Mouse (Mus musculus) heart, embryonic 15.5 days (tissue): ENCODE measurements around the gene Krtap1-5. TPM values are rescaled to one million over a fixed set of nuclear protein-coding genes. Genes with fewer than 3 reads are reported as not detected.
"Not testable (repeated sequence)": the region's sequence is repeated elsewhere in the genome, so short reads cannot be mapped to it uniquely, and the experiment has no call there.

Experiments used
- ATAC-seq: fragments of 200-750 bp; cut with Nextera tagmentation; replicated peaks from 2 replicates; pipeline ENCODE4 v1.8.0; 2017; ENCODE audit warnings: low read depth, moderate TSS enrichment; ENCODE audit not compliant: insufficient number of reproducible peaks, insufficient read depth, low FRiP score
- H3K27ac ChIP-seq: fragments of 300-500 bp; sonication (generic); 2 replicates; pipeline ENCODE4 v1.5.1; 2015; ENCODE audit warnings: mild to moderate bottlenecking, inconsistent platforms
- H3K27me3 ChIP-seq: fragments of 300-500 bp; sonication (generic); 2 replicates; pipeline ENCODE4 v1.6.1; 2015; ENCODE audit warnings: inconsistent platforms
- H3K36me3 ChIP-seq: fragments of 300-500 bp; sonication (generic); 2 replicates; pipeline ENCODE4 v1.6.1; 2015; ENCODE audit warnings: mild to moderate bottlenecking, inconsistent platforms
- H3K4me1 ChIP-seq: fragments of 300-500 bp; sonication (generic); replicated peaks from 2 replicates; pipeline ENCODE4 v1.6.1; 2015; ENCODE audit warnings: inconsistent platforms
- H3K4me2 ChIP-seq: fragments of 300-500 bp; sonication (generic); 2 replicates; pipeline ENCODE4 v1.6.1; 2015; ENCODE audit warnings: inconsistent platforms, mild to moderate bottlenecking, moderate library complexity
- H3K4me3 ChIP-seq: fragments of 300-500 bp; sonication (generic); 2 replicates; pipeline ENCODE4 v1.5.1; 2015; ENCODE audit warnings: mild to moderate bottlenecking, inconsistent platforms
- H3K9ac ChIP-seq: fragments of 300-500 bp; sonication (generic); 2 replicates; pipeline ENCODE4 v1.6.1; 2015; ENCODE audit warnings: mild to moderate bottlenecking, inconsistent platforms
- H3K9me3 ChIP-seq: fragments of 300-500 bp; sonication (generic); replicated peaks from 2 replicates; pipeline ENCODE4 v1.6.1; 2016; ENCODE audit warnings: inconsistent platforms
- WGBS: fragments of 180-500 bp; shearing (Covaris S2); methylation state at CpG from one replicate; pipeline ENCODE4 v1.1.7; 2015; ENCODE audit warnings: mixed read lengths; 5-methylcytosine and 5-hydroxymethylcytosine counted together
- polyA plus RNA-seq: library from polyadenylated mRNA; unstranded; fragments of >200 nt; fragmentation: Nextera tagmentation; extraction: Ambion mirVana; gene quantifications from 2 replicates; pipeline ENCODE4 v1.2.1, GENCODE M21; 2015

Gene Krtap1-5
- not detected in 2 replicates for polyA plus RNA-seq

- 84% methylated on average over 6 of the region's 6 CpGs for WGBS
- Histone ChIP-seq H3K9ac (no peak within 1 kb of the TSS), H3K9me3 (no peaks in the 10 kb centered on the region), H3K36me3 (no peaks in the 10 kb centered on the region), H3K27ac (no peak within 1 kb of the TSS), H3K27me3 (no peaks in the 10 kb centered on the region), H3K4me2 (no peak within 1 kb of the TSS), H3K4me1 (no peaks in the 10 kb centered on the region), H3K4me3 (no peak within 1 kb of the TSS)
- no peak for ATAC-seq
Observed at GRCm38 (mm10) chr11:99580636-99581035, at the start of gene Krtap1-5. Gene Krtap1-5, minus strand, starts transcription at chr11:99581016.

DNA sequence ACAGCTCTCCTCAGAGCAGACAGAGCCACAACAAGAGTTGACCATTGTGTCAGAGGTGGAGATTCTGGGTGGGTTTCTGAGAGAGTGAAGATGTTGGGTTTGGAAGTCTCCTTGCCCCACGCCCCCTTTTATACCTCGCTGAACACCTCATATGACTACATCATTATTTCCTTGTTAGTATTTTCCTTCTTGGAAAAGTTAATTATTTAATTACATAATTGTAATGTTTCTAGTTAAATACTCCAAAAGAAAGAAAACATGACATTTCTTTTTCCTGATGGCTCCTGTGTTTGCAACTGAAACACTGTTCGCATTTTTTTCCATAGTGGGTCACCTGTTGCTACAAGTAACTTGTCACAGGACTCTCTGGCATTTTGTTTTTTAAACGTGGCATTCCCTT lies 47.3 kb upstream of the Krtap1-5 start, which contains the start of gene Krtap4-1:
Gene Krtap4-1, minus strand, starts transcription at position 101 of the 400 bp plus-strand sequence.
- Histone ChIP-seq H3K9ac (no peak within 1 kb of the TSS), H3K9me3 (no peaks in the 10 kb centered on the region), H3K4me2 (no peak within 1 kb of the TSS), H3K27ac (no peak within 1 kb of the TSS), H3K4me3 (no peak within 1 kb of the TSS), H3K27me3 (no peaks in the 10 kb centered on the region), H3K4me1 (no peaks in the 10 kb centered on the region), H3K36me3 (no peaks in the 10 kb centered on the region)
- no peak for ATAC-seq
- WGBS = 79% methylated on average over 4 of the region's 4 CpGs

- Histone ChIP-seq H3K27me3 (no peaks in the 10 kb centered on the region), H3K36me3 (no peaks in the 10 kb centered on the region), H3K4me2 (no peak within 1 kb of the TSS), H3K9ac (no peak within 1 kb of the TSS), H3K4me3 (no peak within 1 kb of the TSS), H3K27ac (no peak within 1 kb of the TSS), H3K4me1 (no peaks in the 10 kb centered on the region), H3K9me3 (no peaks in the 10 kb centered on the region)
- ATAC-seq = no peak
- 74% methylated on average over 2 of the region's 2 CpGs for WGBS
Observed at GRCm38 (mm10) chr11:99620335-99620734, 39.5 kb upstream of the Krtap1-5 start, which contains the start of gene Gm11562. Gene Gm11562, minus strand, starts transcription at chr11:99620435.

GRCm38 (mm10) chr11:99614796-99615363 lies 34.1 kb upstream of the Krtap1-5 start, which contains the start of gene Krtap2-4:
Gene Krtap2-4, minus strand, starts transcription at chr11:99614846.
- Histone ChIP-seq H3K9ac (no peak within 1 kb of the TSS), H3K27me3 (no peaks in the 10 kb centered on the region), H3K27ac (no peak within 1 kb of the TSS), H3K4me1 (no peaks in the 10 kb centered on the region), H3K4me3 (no peak within 1 kb of the TSS), H3K9me3 (no peaks in the 10 kb centered on the region), H3K4me2 (no peak within 1 kb of the TSS), H3K36me3 (no peaks in the 10 kb centered on the region)
- 60% methylated on average over 3 of the region's 3 CpGs for WGBS
- ATAC-seq = no peak

DNA sequence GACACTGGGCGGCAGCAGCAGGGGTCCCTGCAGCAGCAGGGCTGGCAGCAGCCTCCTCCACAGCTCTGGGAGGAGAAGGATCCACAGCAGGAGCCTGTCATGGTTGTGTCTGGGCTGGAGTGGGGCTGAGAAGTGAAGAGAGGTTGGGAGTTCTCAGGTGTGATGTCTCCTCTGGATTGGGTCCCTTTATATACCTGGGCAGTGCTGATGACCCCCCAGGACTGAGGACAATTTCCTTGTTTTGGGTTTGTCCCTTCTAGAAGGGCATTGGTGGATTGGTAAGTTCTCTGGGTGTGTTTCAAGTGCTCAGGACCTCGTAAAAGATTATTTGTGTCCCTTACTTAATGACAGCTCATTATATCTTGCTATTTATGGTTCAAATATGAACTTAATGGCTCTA lies 29.3 kb upstream of the Krtap1-5 start, which contains the start of gene Gm11937:
Gene Gm11937, minus strand, starts transcription at position 101 of the 400 bp plus-strand sequence.
- H3K4me3 ChIP-seq, H3K9me3 ChIP-seq, H3K27me3 ChIP-seq, H3K27ac ChIP-seq, H3K36me3 ChIP-seq, ATAC-seq, H3K4me1 ChIP-seq, H3K9ac ChIP-seq, H3K4me2 ChIP-seq: not testable (repeated sequence)
- WGBS = 76% methylated on average over 1 of the region's 2 CpGs

DNA sequence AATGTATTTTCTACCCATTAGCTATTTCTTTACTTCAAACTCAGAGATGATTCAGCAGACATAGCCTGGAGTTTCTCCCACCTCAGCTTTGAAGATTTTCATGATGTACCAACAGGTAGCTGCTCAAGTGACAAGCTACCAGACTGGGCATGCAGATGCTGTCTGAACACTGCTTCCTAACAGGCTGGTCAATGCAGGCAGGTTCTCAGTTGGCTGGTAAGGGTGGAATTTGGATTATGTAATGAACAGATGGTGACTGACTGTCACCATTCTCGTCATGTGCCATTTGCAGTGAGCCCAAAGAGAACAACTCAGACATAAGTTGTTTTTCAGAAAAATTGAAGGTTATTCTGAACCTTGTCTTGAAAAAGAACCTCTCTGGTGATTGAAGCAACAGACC lies 28.3 kb upstream of the Krtap1-5 start:
- Histone ChIP-seq H3K4me3 (no peak overlapping the region), H3K9ac (no peak overlapping the region), H3K4me2 (no peak overlapping the region), H3K27me3 (no peaks in the 10 kb centered on the region), H3K4me1 (no peaks in the 10 kb centered on the region), H3K27ac (no peak overlapping the region), H3K36me3 (no peaks in the 10 kb centered on the region), H3K9me3 (no peaks in the 10 kb centered on the region)
- 52% methylated on average over 1 of the region's 1 CpGs for WGBS
- no peak for ATAC-seq

- not testable (repeated sequence) for ATAC-seq, H3K27me3 ChIP-seq, H3K4me1 ChIP-seq, H3K36me3 ChIP-seq, H3K9ac ChIP-seq, H3K9me3 ChIP-seq, H3K4me3 ChIP-seq, H3K4me2 ChIP-seq, H3K27ac ChIP-seq
- WGBS = 40% methylated on average over 1 of the region's 1 CpGs
Observed at GRCm38 (mm10) chr11:99603208-99603607, 22.4 kb upstream of the Krtap1-5 start, which contains the start of gene Gm11938. Gene Gm11938, minus strand, starts transcription at chr11:99603308.

DNA sequence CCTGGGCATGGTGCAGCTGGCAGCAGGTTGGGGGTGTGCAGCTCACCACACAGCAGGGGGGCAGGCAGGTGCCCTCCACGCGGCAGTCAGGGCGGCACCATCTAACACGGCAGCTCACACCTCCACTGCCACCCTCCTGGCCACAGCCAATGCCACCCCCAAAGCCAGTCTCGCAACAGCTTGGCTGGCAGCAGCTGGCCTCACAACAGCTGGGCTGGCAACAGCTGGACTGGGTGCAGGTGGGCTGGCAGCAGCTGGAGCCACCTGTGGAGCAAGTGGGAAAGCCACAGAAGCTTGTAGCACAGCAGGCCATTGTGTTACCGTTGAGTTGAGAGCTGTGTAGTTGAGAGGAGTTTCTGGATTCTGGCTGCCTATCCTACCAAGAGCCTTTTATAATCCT lies 16.9 kb upstream of the Krtap1-5 start, which contains the start of gene Krtap9-3:
Gene Krtap9-3, minus strand, starts transcription at position 364 of the 400 bp plus-strand sequence.
- H3K36me3 ChIP-seq, H3K9me3 ChIP-seq, H3K4me3 ChIP-seq, ATAC-seq, H3K9ac ChIP-seq, H3K27me3 ChIP-seq, H3K4me2 ChIP-seq, H3K4me1 ChIP-seq, H3K27ac ChIP-seq: not testable (repeated sequence)
- WGBS = 81% methylated on average over 6 of the region's 6 CpGs

DNA sequence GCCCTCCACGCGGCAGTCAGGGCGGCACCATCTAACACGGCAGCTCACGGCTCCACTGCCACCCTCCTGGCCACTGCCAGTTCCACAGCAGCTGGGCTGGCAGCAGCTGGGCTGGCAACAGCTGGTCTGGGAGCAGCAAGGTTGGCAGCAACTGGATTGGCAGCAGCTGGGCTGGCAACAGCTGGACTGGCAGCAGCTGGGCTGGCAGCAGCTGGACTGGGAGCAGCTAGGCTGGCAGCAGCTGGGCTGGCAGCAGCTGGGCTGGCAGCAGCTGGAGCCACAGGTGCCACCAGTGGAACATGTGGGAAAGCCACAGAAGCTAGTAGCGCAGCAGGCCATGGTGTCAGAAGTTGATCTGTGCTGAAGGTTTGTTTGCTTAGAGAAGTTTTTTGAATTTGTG lies 10.2 kb upstream of the Krtap1-5 start, which contains the start of gene Krtap1-3:
Gene Krtap1-3, minus strand, starts transcription at position 359 of the 400 bp plus-strand sequence.
- no peak within 1 kb of the TSS for H3K9ac ChIP-seq
- no peak within 1 kb of the TSS for H3K4me3 ChIP-seq
- no peaks in the 10 kb centered on the region for H3K36me3 ChIP-seq
- WGBS = 74% methylated on average over 6 of the region's 6 CpGs
- no peak within 1 kb of the TSS for H3K4me2 ChIP-seq
- H3K9me3 ChIP-seq = no peaks in the 10 kb centered on the region
- no peak within 1 kb of the TSS for H3K27ac ChIP-seq
- ATAC-seq = no peak
- 0 out of 2 replicates have a peak, but pooled peaks cover 3% of the 10 kb centered on the region for H3K27me3 ChIP-seq
- no peaks in the 10 kb centered on the region for H3K4me1 ChIP-seq

DNA sequence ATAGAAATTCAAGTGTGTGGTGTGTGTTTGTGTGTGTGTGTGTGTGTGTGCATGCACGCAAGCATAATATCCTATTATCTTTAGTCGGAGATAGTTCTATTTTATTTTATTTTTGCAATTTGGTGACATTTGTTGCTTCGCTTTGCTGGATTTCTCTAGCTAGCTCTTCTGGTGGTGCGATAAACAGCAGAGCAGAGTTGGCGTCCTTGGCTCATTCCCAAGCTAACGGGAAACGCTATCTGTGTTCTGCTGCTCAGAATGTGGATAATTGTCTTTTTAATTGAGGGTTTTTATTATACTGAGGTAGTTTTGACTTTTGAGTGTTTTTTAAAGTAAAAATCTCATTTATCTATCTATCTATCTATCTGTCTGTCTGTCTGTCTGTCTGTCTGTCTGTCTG lies 4.3 kb upstream of the Krtap1-5 start:
- no peaks in the 10 kb centered on the region for H3K4me1 ChIP-seq
- WGBS = 73% methylated on average over 7 of the region's 7 CpGs

DNA sequence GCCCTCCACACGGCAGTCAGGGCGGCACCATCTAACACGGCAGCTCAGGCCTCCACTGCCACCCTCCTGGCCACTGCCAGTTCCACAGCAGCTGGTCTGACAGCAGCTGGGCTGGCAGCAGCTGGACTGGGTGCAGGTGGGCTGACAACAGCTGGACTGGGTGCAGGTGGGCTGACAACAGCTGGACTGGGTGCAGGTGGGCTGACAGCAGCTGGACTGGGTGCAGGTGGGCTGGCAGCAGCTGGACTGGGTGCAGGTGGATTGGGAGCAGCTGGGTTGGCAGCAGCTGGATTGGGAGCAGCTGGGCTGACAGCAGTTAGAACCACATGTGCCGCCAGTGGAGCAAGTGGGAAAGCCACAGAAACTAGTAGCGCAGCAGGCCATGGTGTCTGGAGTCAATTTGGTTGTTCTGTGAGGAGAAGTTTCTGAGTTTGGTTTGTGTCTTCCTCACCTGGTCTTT lies 2.5 kb upstream of the Krtap1-5 start, which contains the start of gene Krtap1-4:
Gene Krtap1-4, minus strand, starts transcription at position 410 of the 460 bp plus-strand sequence.
- Histone ChIP-seq H3K4me1 (no peaks in the 10 kb centered on the region), H3K9ac (no peak within 1 kb of the TSS), H3K4me3 (no peak within 1 kb of the TSS), H3K27me3 (no peaks in the 10 kb centered on the region), H3K4me2 (no peak within 1 kb of the TSS), H3K9me3 (no peaks in the 10 kb centered on the region), H3K36me3 (no peaks in the 10 kb centered on the region), H3K27ac (no peak within 1 kb of the TSS)
- no peak for ATAC-seq
- 81% methylated on average over 5 of the region's 5 CpGs for WGBS

More for the DNA sequence above, 4.3 kb upstream of the Krtap1-5 start:
- no peak overlapping the region for H3K27ac ChIP-seq
- no peaks in the 10 kb centered on the region for H3K9me3 ChIP-seq
- no peaks in the 10 kb centered on the region for H3K27me3 ChIP-seq
- H3K4me3 ChIP-seq = no peak overlapping the region
- H3K4me2 ChIP-seq = no peak overlapping the region
- no peak overlapping the region for H3K9ac ChIP-seq
- no peaks in the 10 kb centered on the region for H3K36me3 ChIP-seq
- no peak for ATAC-seq

DNA sequence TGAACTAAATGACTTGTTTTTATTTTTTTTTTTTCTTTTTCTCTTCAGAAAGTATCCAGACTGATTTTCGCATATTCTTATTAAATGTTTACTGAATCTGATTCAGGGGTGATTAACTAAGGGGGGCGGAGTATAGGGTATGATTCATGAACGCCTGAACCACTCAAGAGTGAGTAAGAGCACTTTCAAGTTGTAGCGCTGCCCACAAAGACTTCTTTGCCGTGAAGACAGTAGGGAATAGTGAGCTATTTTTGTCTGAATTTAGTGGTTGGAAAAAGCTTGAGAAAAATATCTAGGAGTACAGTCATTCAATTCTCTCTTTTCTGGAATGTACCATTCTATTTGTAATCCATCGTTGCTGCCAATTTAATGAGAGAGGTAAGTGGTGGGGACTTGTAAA lies 748 bp upstream of the Krtap1-5 start:
- WGBS = 69% methylated on average over 6 of the region's 6 CpGs

More for the DNA sequence above, 748 bp upstream of the Krtap1-5 start:
- Histone ChIP-seq H3K4me3 (no peak overlapping the region), H3K36me3 (no peaks in the 10 kb centered on the region), H3K9ac (no peak overlapping the region), H3K4me2 (no peak overlapping the region), H3K9me3 (no peaks in the 10 kb centered on the region), H3K4me1 (no peaks in the 10 kb centered on the region), H3K27me3 (no peaks in the 10 kb centered on the region), H3K27ac (no peak overlapping the region)
- no peak for ATAC-seq
